Mouse (Mus musculus): ENCODE results near the gene Sox6.

DNA sequence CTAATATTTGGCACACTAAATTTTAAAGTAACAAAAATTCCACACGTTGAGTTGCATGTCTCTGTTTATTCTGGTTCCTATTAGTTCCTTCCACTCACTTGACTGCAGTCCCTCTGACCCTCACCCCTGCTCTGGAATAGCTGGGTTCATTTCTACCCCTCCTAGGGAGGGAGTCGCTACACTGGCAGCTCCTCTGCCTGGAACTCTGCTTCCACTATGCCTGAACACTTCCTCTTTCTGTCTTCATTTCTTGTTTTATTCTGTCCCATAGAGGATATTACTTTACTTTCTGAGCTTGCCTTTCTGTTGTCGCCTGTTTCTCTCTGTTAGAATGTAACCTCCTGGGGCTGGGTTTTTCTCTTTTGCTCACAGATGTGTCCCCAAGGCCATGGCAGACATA lies 203.6 kb downstream of the Sox6 start:
- no peak for TF ChIP-seq POLR2A (IDR thresholded peaks at IDR 0.05; ENCODE audit: borderline replicate concordance, extremely low read depth, low read depth, low read length)
- TF ChIP-seq CTCF (IDR thresholded peaks at IDR 0.05; ENCODE audit: insufficient read depth, low read length) = no peak

Measured in lung, adult 2 months (tissue).